Mouse (Mus musculus) embryo, embryonic 10 days (tissue): Measurements from ENCODE around the gene Slc2a4.
A peak's percentile ranks its signal among the peaks of the same experiment; 100 is the strongest.

ENCODE experiments used
- DNase-seq: peaks from one replicate; pipeline ENCODE4 v3.0.0-alpha.2; 2015; ENCODE audit warnings: low spot score

The Slc2a4 gene

GRCm38 (mm10) chr11:69948066-69948762 is at the start of gene Slc2a4:
Slc2a4 (minus strand) TSS chr11:69948188.
- DNase-seq, result peak; percentile 95

DNA sequence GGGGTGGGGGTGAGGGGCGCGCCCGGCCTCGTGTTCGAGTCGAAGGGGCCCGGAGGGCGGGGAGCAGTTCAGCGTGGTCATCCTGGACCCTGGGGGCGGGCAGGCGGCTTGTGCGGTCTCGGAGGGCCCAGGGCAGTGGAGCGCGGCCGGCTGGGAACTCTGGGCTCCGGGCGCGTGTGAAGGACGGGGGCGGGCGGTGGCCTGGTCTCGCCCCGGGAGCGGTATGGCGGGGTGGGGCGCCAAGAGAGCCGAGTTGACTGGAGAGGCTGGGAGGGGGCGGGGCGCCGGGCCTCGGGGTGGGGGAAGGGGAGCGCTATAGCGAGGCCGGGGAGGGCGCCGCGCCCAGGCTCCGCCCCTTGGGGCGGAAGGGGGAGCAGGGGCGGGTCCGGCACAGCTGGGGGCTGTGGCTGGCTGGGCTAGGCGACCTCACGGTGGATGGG is 49.1 kb upstream of the Slc2a4 start:
- peak; percentile 82 for DNase-seq

DNA sequence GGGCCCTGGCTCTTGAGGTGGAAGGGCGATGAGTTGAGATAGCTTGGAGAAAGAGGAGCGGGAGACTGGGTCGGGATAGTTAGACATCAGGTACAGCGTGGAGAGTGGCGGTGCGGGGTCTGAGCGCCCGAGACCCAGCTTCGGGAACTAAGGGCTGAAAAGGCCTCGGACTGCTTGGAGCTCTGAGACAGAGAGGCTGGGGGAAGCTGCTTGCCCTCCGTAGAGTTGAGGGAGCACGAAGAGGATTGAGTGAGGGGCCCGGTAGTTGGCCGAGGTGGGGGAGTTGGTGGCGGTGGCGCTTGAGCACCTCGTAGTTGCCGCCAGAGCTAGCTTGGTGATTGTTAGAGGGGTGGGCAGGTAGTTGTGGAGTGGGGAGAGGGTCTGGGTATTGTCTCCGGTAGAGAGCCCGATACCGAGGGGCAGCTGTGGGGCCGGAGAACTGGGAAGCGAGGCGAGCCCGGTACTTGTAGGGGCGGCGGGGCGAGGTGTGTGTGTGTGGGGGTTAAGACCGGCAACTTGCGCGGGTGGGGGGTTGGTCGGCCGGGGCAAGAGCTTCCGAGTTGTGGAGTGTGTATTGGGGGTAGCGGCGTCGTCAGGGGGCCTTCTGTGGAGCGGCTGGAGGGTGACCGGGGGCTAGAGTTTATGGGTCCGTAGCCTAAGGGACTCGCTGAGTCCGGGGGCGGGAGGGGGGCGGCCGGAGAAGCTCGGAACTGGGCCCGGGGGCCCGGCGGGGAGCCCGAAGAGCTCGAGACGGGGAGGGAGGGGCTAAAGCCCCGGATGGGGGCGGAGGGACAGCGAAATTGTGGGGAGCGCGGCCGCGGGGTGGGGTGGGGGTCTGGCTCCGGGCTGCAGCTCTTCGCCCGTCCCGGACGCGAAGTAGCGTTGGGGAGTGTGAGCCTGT is 48.4 kb upstream of the Slc2a4 start:
- no peak for DNase-seq

DNA sequence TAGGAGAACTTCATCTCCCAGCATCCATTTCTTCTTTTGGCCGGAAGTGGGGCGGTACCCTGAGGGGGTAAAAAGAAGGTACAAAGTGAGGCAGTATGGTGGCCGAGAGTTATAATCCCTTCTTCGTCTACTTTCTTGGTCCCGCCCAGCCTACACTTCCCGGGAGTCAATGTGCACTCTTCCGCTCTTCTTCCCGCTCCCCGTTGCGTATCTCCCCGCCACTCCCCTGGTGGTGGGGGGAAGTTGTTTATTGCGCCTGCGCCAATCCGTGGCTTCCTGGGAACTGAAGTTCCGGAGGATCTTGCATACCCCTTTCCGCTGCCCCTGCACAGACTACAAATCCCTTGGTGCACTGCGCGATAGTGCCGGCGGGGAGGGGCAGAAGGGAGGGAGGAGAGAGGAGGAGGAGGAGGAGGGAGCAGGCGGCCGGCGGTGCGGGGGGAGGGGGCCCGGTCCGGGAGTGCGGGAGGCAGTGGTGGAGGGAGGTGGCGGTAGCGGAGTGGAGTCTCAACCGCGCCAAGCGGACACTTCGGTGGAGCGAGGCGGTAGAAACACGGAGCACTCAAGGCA is 47.5 kb upstream of the Slc2a4 start, which contains the start of gene Phf23:
Phf23 (plus strand) TSS at position 387 of the 570 bp plus-strand sequence.
- DNase-seq, result peak; percentile 99

- no peak for DNase-seq
Measured at GRCm38 (mm10) chr11:69994401-69995090, 46.6 kb upstream of the Slc2a4 start.

GRCm38 (mm10) chr11:69992932-69993331 is 44.9 kb upstream of the Slc2a4 start:
- DNase-seq, result no peak

DNA sequence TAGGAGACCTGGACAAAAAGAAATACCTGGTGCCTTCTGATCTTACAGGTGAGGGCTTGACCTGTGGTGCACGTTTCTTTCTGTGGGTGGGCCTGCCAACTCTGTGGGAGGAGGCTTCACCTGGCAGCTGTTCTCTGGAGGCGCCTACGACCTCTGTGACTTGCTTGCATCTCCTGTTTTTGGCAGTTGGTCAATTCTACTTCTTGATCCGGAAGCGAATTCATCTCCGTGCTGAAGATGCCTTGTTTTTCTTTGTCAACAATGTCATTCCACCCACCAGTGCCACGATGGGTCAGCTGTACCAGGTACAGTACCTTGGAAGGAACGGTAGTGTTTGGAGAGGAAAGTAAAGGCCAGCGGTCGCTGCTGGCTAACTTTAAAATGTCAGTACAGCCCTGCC is 44.4 kb upstream of the Slc2a4 start:
- DNase-seq, result no peak

- DNase-seq, result no peak
Measured at GRCm38 (mm10) chr11:69991711-69992110, 43.7 kb upstream of the Slc2a4 start.

- DNase-seq, result peak; percentile 98
Measured at GRCm38 (mm10) chr11:69990850-69991691, 43.1 kb upstream of the Slc2a4 start, which contains the start of gene Gabarap. Gabarap (plus strand) TSS chr11:69991143.

GRCm38 (mm10) chr11:69989949-69990348 is 42.0 kb upstream of the Slc2a4 start:
- no peak for DNase-seq

DNA sequence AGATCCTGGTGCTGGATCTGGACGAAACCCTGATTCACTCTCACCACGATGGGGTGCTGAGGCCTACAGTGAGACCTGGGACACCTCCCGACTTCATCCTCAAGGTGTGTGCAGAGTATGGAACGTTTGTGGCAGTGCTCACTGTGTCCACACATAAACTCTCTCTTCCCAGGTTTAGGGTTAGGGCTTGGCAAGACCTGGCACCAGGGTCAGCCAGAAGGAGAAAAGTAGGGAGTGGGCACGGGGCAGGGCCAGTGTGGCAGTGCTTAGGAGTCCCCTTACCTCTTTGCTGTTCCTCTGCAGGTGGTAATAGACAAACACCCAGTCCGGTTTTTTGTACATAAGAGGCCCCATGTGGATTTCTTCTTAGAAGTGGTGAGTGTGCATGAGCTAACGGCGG is 36.4 kb upstream of the Slc2a4 start:
- no peak for DNase-seq

GRCm38 (mm10) chr11:69983377-69983776 is 35.4 kb upstream of the Slc2a4 start:
- no peak for DNase-seq

DNA sequence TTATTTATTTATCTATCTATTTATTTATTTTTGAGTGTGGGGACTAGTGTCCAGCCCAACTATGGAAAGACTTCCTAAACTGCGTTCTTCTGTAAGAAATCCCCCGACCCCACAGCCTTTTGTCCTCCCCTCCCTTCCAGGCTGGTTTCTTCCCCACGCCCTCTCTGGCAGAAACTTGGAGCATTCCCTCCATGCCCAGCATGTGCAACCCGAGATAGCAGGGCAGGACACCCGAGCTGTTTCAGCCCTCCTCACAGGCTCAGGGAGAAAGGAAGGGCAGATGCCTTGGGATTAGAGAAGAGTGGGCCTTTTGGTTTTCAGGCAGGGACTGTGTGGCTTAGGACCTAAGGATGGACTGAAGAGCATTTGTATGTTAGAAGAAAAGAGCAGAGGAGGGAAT is 34.9 kb upstream of the Slc2a4 start:
- peak; percentile 12 for DNase-seq

- no peak for DNase-seq
Measured at GRCm38 (mm10) chr11:69982225-69982624, 34.2 kb upstream of the Slc2a4 start, which contains the start of gene Elp5. Elp5 (minus strand) TSS chr11:69982517.

DNA sequence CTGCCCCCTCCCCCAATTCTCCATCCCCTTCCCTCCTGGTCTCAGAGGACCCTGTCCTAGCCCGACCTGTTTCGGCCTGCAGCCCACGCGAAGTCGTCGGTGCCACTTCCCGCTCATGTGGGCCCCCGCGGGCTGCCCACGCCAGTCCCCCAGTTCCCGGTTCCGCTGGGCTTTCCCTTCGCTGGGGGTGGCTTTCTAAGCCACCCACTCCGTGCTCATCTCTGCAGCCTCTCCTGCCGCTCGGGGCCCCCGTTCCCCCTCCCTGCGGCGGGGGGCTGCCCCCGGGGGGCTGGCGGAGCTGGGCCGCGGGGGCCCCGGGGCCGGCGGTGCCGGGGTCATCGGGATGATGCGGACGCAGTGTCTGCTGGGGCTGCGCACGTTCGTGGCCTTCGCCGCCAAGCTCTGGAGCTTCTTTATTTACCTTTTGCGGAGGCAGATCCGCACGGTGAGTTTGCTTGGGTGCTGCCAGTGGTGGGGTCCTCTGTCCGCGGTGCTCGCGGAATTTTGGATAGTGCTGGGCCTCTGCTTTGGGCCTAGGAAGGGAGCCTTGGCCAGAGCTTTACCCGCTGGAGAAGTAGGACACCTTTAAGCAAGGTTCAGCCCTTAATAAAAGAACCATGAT is 33.3 kb upstream of the Slc2a4 start, which contains the start of gene Ctdnep1:
Ctdnep1 (plus strand) TSS at position 16 of the 622 bp plus-strand sequence.
- no peak for DNase-seq

DNA sequence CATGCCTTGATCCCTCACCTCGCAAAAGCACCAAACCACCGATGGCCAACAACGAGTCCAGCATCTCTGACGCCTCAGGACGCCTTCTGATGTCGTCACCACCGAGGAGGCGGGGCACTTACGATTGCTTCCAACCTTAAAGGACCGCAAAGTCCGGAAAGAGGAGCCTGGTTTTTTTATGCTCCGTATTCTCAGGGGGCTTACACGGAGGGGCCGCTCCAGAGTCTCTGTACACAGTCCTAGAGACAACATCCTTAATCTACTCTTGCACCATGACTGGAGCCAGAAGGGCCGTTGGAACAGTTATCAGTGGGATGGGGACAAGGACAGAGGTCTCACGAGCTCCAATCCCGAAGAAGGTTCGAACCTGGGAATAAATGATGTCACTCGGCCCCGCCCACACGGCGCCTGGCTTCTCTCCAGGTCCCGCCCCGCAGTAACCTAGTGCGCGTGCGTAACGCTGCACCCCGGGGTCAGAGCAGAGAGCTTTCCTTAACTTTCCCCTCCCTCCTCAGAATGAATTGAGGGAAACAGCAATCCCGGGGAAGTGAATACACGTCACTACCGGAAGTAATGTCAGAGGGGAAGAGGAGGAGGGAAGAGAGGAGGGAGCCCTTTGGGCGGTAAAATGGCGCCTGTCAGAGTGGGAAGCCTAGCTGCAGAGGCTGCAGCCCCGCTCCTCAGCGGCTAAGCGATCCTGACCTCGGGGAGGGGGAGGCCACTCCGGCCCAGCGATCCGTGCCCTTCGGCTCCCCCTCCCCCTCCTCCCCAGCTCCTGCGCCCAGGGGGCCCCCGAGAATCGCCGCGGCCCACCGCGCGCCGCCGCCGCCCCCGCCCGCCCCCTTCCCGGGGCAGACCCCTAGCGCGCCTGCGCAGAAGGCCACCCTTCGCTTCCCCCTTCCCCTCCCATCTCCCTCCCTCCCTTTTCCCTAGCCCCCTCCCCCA is 32.5 kb upstream of the Slc2a4 start:
- peak; percentile 100 for DNase-seq

DNA sequence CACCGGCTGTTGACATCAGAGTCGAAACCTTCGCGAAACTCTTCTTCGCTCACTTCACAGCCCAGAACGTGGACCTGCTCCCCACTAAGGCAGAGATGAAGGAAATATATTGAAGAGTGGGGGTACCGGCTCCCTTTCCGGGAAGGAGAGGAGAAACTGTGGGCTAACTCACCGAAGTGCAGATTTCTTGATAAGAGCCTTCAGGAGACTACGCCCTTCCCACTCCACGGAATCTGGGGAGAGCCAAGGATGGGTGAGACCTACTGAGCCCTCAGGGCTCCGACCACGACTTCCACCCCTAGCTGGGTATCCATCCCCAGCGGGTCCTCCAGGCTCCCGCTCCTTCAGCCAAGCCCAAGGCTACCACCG is 31.8 kb upstream of the Slc2a4 start:
- no peak for DNase-seq

- DNase-seq, result no peak
Measured at GRCm38 (mm10) chr11:69976271-69976670, 28.3 kb upstream of the Slc2a4 start.

GRCm38 (mm10) chr11:69974907-69975306 is 26.9 kb upstream of the Slc2a4 start:
- DNase-seq, result no peak
